Mouse (Mus musculus): ENCODE data around the gene Vmn1r3. TPM values are rescaled to one million over a fixed set of nuclear protein-coding genes. Genes with fewer than 3 reads are reported as not detected.
"Not testable (repeated sequence)": the region's sequence is repeated elsewhere in the genome, so short reads cannot be mapped to it uniquely, and the experiment has no call there.

Gene Vmn1r3
- polyA plus RNA-seq, 1 experiment from 2014 or later, result not detected

- 60% methylated on average over 1 of the region's 1 CpGs for WGBS
- not testable (repeated sequence) for H3K27ac ChIP-seq; H3K4me2 ChIP-seq; H3K27me3 ChIP-seq; H3K36me3 ChIP-seq (ENCODE audit: poor library complexity, severe bottlenecking); H3K4me1 ChIP-seq; ATAC-seq; H3K9ac ChIP-seq; H3K9me3 ChIP-seq (replicated peaks); H3K4me3 ChIP-seq
These were observed 24.6 kb upstream of the Vmn1r3 start for GRCm38 (mm10) chr4:3209643-3210217.

- not testable (repeated sequence) for H3K4me2 ChIP-seq; H3K27me3 ChIP-seq; H3K4me1 ChIP-seq; H3K27ac ChIP-seq; H3K4me3 ChIP-seq; H3K36me3 ChIP-seq (ENCODE audit: poor library complexity, severe bottlenecking); ATAC-seq; H3K9ac ChIP-seq
- 88% methylated on average over 10 of the region's 10 CpGs for WGBS
- peaks cover 58% of the 10 kb centered on the region for H3K9me3 ChIP-seq (replicated peaks)
These were observed 8.2 kb downstream of the Vmn1r3 start for GRCm38 (mm10) chr4:3176746-3177490.

- not testable (repeated sequence) for H3K9ac ChIP-seq, H3K4me1 ChIP-seq
- H3K9me3 ChIP-seq (replicated peaks), result peaks cover 56% of the 10 kb centered on the region
These were observed 9.0 kb downstream of the Vmn1r3 start for GRCm38 (mm10) chr4:3176195-3176594.

GRCm38 (mm10) chr4:3175756-3176155, 9.4 kb downstream of the Vmn1r3 start:
- not testable (repeated sequence) for H3K36me3 ChIP-seq (ENCODE audit: poor library complexity, severe bottlenecking); H3K9ac ChIP-seq; H3K4me3 ChIP-seq; H3K27me3 ChIP-seq; H3K4me2 ChIP-seq; H3K4me1 ChIP-seq; ATAC-seq; H3K27ac ChIP-seq
- 82% methylated on average over 7 of the region's 8 CpGs for WGBS
- peaks cover 51% of the 10 kb centered on the region for H3K9me3 ChIP-seq (replicated peaks)

More at GRCm38 (mm10) chr4:3176195-3176594, 9.0 kb downstream of the Vmn1r3 start:
- 88% methylated on average over 6 of the region's 6 CpGs for WGBS
- H3K4me2 ChIP-seq; H3K27me3 ChIP-seq; H3K36me3 ChIP-seq (ENCODE audit: poor library complexity, severe bottlenecking); ATAC-seq; H3K4me3 ChIP-seq; H3K27ac ChIP-seq: not testable (repeated sequence)

GRCm38 (mm10) chr4:3174586-3174985, 10.6 kb downstream of the Vmn1r3 start:
- ATAC-seq; H3K27ac ChIP-seq; H3K36me3 ChIP-seq (ENCODE audit: poor library complexity, severe bottlenecking); H3K4me2 ChIP-seq; H3K4me3 ChIP-seq; H3K4me1 ChIP-seq; H3K9ac ChIP-seq; H3K27me3 ChIP-seq: not testable (repeated sequence)
- WGBS, result 78% methylated on average over 4 of the region's 4 CpGs
- peaks cover 40% of the 10 kb centered on the region for H3K9me3 ChIP-seq (replicated peaks)

- no CpG with 5 or more reads among the region's 1 CpGs for WGBS
- H3K9me3 ChIP-seq (replicated peaks), result peaks cover 21% of the 10 kb centered on the region
- H3K4me1 ChIP-seq; H3K27me3 ChIP-seq; H3K27ac ChIP-seq; H3K4me2 ChIP-seq; H3K4me3 ChIP-seq; ATAC-seq; H3K36me3 ChIP-seq (ENCODE audit: poor library complexity, severe bottlenecking); H3K9ac ChIP-seq: not testable (repeated sequence)
These were observed 18.1 kb downstream of the Vmn1r3 start, which contains the start of gene Vmn1r2 for GRCm38 (mm10) chr4:3167020-3167419. Gene Vmn1r2, plus strand, starts transcription at chr4:3167320.

GRCm38 (mm10) chr4:3165046-3165445, 20.1 kb downstream of the Vmn1r3 start:
- Histone ChIP-seq H3K36me3 (ENCODE audit: poor library complexity, severe bottlenecking) (no peaks in the 10 kb centered on the region), H3K4me1 (no peaks in the 10 kb centered on the region), H3K9me3 (replicated peaks) (peaks cover 21% of the 10 kb centered on the region), H3K9ac (no peak overlapping the region), H3K27ac (no peak overlapping the region), H3K4me3 (no peak overlapping the region), H3K4me2 (no peak overlapping the region), H3K27me3 (no peaks in the 10 kb centered on the region)
- 88% methylated on average over 4 of the region's 4 CpGs for WGBS
- ATAC-seq, result 0 out of 2 replicates have a peak, but pooled peaks have one; percentile 45

- not testable (repeated sequence) for H3K9ac ChIP-seq; H3K36me3 ChIP-seq (ENCODE audit: poor library complexity, severe bottlenecking); H3K27me3 ChIP-seq; H3K27ac ChIP-seq; H3K4me3 ChIP-seq; ATAC-seq; H3K4me1 ChIP-seq; H3K4me2 ChIP-seq
- peaks cover 21% of the 10 kb centered on the region for H3K9me3 ChIP-seq (replicated peaks)
These were observed 20.7 kb downstream of the Vmn1r3 start for GRCm38 (mm10) chr4:3164429-3164828.

- H3K9me3 ChIP-seq (replicated peaks); H3K4me3 ChIP-seq; H3K9ac ChIP-seq; H3K4me1 ChIP-seq; H3K36me3 ChIP-seq (ENCODE audit: poor library complexity, severe bottlenecking); H3K27me3 ChIP-seq; ATAC-seq; H3K27ac ChIP-seq; H3K4me2 ChIP-seq: not testable (repeated sequence)
- WGBS, result 78% methylated on average over 2 of the region's 2 CpGs
These were observed 31.8 kb downstream of the Vmn1r3 start for GRCm38 (mm10) chr4:3153320-3153719.

- ATAC-seq; H3K4me3 ChIP-seq; H3K4me2 ChIP-seq; H3K36me3 ChIP-seq (ENCODE audit: poor library complexity, severe bottlenecking); H3K9me3 ChIP-seq (replicated peaks); H3K27ac ChIP-seq; H3K4me1 ChIP-seq; H3K27me3 ChIP-seq; H3K9ac ChIP-seq: not testable (repeated sequence)
- WGBS, result no CpG with 5 or more reads among the region's 3 CpGs
These were observed 37.2 kb downstream of the Vmn1r3 start for GRCm38 (mm10) chr4:3147926-3148325.

All from forebrain, embryonic 13.5 days (tissue).